Mouse (Mus musculus) forelimb bud, embryonic 11.5 days (tissue): ENCODE measurements at regions not wholly inside any gene's neighbourhood (a gene's known extent, or its start where the extent isn't known, plus 50 kb on each side); places are given as distances from the start of the nearest gene placed in this dataset.
"Not testable (repeated sequence)": the region's sequence is repeated elsewhere in the genome, so short reads cannot be mapped to it uniquely, and the experiment has no call there.

Source experiments
- DNase-seq: peaks from one replicate; pipeline ENCODE4 v3.0.0-alpha.2; 2012; ENCODE audit warnings: low read depth, low spot score

DNA sequence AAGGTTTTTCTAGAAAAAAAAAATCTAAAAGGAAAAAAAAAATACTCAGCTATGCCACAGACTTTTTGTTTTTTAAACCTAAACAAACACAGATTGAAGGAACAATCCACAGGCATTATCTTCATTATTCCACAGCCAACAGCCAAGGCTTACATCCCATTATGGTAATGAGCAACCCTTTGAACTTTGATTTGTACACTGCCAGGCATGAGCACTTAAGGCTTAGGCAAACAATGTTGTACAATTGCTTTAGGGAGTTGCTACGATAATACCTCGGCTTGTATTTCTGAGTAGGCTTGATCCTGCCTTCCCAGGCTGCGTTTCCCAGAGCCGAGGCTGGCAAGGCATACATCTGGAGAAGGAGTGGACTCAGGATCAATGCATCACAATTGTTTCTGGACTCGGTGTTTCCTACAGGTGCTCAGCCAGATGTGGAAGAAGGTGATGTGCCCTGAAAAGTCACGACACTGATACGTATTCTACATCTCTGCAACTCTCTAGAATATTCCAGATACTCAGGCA is 409.0 kb upstream of the Igfbp7 start:
- no peak for DNase-seq

DNA sequence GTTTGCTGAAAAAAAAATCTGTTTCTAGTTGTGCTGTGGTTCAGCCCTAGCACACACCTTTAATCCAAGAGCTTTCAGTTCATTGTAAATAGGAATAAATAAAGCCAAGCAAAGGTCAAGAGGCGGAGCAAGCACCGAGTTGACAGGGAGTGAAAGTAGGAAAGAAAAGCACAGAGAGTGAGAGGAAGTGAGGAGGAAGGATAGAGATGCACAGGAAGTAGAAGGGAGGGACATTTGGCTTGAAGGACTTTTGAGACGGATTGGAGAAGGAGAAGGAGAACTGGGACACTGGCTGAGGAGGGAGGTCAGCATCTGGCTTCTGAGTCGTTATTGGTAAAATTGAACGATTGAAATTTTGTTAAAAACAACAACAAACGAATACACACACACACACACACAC is 402.0 kb upstream of the Igfbp7 start:
- DNase-seq: no peak

DNA sequence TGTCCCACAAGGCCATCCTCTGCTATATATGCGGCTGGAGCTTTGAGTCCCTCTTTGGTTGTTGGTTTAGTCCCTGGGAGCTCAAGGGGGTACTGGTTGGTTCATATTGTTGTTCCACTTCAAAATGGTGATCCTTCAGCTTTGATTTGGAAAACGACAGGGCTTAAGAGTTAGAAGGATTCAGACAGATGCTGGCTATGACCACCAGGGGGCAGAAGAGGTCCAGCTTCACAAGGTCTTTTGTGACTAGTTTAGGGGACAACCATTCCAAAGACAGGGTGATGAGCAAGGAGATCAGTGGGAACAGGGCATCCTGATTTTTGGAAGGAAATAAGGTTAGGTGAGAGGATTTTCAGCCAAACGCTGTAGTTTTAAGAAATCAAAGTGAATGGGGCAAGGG is 399.9 kb upstream of the Igfbp7 start:
- DNase-seq: peak; percentile 78

DNA sequence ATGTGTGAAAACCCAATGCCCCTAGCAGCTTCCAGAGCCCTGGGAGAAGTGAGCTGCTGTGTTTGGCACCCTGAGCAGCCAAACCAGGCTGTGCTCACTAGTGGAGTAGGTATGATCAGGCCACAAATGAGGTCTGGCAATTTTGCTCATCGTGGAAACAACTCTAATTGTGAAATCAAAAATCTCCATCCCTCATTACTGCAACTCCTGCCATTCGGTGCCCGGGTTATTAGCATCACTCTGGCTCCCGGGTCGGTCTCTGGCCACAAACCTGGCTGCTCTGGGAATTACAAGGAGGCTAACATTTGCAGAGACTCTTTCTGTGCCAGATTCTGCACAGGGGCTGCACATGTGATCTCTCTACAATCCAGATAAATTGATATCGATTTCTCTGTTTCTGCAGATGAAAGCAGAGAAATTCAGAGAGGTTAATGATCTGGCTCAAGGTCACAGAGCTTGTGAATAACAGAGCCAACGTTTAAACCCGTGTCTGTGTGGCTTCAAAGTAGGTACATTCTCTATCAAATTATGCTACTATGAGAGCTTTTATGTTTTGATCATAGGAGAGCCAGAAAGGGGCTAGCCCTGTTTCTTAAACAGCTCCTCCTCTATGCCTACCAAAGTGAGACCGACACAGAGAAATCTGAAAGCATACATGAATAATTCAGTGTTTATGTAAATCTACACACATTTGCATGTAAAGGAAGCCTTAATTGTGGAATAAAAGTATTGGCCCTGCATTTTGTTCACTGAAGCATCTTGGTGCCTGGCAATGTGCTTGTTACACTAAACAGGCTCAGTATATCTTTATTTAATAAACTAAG is 398.7 kb upstream of the Igfbp7 start:
- no peak for DNase-seq

DNA sequence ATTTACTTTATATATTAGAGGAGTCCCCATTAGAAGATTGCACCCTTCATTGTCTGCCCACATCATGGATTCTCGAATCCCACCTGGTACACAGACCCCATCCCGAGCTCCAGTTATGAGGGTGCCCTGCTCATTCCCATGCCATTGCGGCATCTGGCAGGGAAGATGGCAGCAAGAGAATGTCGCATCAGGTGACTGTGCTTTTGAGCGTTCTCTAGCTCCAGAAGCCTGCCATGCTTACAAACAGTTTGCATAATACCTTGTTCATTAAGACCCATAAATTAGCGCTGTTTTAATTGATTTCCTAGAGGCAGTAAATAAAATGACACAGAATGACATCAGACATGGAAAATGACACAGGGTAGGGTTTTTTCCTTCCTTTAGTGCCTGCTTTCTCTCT is 398.0 kb upstream of the Igfbp7 start:
- no peak for DNase-seq

DNA sequence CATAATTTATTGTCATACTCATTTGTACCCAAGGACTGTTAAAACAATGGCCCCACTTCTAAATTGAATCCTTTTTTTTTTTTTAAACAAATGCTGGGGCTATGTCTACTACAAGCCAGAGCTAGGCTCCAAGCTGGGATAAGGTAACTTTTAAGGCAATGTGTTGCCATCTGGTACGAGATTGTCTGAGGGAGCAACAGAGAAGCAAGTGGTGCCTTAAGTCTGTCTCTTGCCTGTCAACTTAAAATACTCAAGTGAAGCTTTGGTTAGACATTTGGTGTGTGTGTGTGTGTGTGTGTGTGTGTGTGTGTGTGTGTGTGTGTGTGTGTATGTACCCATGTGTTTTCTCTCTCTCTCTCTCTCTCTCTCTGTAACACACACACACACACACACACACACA is 397.5 kb upstream of the Igfbp7 start:
- DNase-seq: no peak

DNA sequence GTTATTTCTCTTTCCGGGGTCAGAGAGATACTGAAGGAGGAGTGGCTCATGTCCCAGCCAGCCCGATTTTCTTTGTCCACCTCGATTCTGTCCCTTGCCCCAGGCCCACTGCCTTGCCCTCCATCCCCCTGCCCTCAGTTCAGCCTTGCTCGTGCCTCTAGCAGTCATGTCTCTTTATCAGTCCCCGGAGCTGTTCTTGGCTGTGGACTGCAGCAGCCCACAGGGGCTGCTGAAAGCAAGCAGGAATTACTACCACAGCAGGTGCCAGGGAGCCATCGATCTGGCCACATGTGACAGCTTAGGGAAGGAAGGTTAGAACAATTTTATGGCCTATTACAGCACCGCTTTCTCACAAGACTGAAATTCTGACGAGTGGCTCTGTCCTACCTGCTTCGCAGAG is 396.3 kb upstream of the Igfbp7 start:
- DNase-seq: peak; percentile 34

DNA sequence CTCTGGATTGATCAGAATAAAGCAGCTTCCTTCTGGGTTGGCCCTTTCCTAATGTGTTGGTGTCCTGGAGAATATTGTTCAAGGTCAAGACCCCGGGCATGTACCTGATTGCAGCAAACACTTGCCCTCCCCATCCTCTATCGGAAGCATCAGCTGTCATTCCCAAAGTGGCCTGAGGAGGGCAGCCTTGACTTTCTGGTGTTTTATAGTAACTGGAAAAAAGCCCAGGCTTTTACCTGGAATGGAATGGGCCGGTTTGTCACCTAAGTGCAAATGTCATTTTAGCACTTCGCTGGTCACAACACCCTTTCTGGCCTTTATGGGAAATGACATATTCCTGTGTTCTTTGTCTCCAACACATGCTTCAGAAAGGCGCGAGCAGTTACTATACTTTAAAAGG is 395.7 kb upstream of the Igfbp7 start:
- peak; percentile 56 for DNase-seq

DNA sequence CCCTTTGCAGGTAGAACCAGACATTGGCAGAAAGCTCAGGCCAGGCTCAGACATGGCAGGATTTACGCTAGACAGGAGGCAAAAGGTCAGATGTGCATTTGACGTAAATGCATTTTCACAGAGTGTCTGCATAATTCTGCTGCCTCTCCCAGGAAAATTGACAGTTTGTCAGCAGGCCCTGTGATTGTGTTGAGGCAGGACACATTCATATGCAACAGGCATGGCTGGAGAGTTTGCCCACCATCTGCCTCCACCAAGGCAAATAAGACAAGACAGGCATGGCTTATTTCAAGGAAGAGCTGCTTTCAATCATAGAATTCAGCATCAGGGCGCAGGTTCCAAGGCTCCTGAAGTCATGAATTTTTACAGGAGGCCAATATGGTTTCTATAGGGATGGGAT is 389.1 kb upstream of the Igfbp7 start:
- DNase-seq: no peak

DNA sequence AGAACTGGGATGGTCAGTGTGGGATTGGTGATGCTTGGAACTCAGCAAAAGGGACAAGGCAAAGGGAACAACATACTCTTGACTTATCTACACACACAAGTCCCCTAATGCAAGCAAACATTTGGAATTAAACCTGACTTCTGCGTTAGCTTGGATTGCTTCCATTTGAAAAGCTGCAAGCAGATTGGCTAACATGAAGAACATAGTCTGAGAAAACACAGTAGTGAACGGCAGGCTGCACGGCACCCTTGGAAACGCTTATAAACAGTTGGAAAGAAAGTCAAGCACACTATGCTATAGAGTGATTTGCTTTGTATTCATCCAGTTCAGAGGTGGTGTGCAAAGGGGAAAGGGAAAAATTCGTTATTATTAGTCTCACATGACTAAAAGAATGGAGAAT is 387.9 kb upstream of the Igfbp7 start:
- DNase-seq: no peak

DNA sequence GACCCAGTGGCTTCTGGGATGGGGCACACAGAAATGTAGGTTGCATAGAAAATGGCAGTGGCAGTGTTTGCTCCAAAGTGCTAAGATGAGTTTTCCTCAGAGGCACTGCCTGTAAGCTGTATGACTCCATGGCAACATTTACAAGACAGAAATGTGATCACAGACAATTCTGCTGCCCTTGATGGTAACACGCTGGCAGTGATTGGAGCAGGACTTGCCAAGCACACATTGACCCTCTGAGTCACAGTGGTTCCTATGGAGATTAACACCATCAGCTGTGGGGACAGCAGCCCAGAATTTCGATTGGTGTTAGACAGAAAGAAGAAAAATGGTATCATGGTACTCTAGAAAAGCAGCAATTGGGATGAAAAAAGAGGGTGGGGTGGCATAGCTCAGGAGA is 376.1 kb upstream of the Igfbp7 start:
- DNase-seq: no peak

DNA sequence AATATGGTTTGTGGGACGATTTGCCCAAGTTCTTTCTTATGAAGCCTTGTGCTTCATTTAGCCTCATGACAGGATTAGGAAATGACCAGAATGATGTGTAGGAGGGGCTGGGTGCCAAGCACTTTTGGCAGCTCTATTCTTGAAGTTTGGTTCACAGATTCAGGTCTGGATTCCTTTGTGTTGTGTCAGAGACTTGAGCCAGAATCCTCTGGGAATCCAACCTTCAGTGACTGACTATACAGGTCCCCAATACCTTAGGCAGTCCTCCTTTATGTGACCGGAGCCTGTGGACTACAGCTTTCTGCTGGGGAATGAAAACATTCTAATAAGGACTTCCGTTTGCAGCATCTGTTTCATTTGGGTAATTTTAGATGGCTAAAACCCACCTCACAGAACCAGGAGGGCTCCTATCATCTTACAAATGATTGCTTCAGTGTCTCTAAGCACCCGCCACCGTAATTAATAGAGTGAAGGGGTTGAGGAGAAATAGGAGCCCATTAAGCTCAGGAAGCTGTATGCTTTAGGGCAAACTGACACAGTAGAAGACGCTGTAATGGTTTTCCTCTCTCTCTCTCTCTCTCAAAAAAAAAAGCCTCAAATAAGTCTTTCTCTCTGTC is 354.7 kb upstream of the Igfbp7 start:
- DNase-seq: no peak

DNA sequence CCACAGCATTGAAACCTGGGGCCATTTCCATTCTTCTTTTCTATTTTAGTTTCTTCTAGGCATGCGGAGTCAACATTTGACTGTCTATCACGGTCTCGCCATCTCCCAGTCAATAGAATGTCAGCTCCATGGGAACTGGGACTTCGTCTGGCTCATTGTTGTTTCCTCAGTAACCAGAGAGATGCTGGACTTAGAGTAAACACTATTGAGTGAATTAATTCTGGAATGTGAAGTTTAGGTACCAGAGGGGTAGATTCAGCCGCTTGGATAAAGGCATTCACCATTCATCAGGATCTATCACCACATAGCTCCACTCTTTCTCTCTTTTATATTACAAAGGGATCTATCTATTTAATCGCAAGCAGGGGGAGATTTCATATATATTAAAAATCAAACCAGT is 354.2 kb upstream of the Igfbp7 start:
- DNase-seq: no peak

DNA sequence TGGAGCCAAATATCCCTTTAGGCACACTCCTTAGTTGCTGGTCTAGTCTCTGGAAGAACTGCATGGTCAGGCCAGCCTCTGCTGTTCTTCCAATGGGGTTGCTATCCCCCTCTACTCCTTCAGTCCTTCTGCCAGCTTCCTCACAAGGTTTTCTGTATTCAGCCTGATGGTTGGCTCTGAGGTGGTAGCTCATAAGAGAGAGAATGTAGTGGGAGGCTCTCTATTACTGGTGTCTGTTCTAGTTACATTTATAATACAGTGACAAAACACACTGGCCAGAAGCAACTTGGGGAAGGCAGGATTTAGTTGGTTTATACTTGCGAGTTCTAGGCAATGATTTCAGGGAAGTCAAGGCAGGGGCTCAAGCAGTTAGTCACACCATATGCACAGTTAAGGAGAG is 341.1 kb upstream of the Igfbp7 start:
- DNase-seq: no peak

DNA sequence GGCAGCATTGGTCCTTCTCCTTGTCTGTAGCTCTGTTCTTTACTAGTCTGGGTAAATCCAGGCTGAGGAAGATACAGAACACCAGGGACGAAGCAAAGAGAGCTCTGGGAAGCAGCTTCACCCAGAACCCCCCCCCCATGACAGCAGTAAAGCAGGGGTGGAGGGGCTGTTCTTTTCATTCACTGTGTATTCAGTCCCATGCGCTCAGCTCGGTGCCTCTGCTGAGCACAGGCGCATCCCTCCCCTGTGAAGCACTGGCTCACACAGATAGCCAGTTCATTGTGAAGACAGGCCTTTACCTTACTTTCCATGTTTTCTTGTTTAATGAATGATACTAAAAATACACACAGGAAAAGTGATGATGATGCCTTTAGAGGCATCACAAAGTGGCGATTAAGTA is 338.8 kb upstream of the Igfbp7 start:
- DNase-seq: no peak

DNA sequence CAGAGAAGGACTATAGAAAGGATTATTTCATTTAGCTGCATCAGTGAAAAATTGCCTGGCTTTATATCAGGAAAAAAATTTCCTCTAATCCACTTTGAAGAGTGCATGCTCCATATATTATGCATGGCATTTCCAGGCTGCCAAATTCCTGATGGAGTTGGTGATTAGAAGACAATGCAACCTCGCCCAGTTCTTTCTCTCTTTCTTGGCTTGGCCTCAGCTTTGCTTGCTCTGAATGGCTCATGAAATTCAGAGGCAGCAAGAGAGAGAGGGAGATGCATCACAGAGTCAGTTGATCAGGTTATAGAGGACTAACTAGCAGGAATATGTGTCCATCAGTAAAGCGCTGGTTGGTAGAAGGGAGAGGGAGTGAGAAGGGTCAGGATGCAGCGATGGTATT is 335.6 kb upstream of the Igfbp7 start:
- no peak for DNase-seq

DNA sequence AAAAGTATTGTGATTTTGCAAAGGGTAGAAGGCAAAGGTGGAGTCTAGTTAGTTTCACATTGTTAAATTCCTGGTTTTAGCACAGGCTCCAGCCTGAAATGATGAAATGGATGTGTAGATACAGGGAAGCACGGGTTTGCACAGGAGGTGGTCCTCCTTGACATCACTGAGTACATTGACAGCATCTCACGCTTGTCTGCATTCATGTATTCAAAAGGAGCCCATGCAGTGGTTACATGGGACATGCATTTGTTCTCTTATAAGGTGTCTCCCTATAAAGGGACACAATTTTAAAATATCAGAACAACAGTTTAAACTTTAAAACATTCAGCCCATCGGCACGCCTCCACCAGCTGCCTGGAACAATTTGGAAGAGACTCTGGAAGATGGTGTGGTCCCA is 322.4 kb upstream of the Igfbp7 start:
- DNase-seq: not testable (repeated sequence)

DNA sequence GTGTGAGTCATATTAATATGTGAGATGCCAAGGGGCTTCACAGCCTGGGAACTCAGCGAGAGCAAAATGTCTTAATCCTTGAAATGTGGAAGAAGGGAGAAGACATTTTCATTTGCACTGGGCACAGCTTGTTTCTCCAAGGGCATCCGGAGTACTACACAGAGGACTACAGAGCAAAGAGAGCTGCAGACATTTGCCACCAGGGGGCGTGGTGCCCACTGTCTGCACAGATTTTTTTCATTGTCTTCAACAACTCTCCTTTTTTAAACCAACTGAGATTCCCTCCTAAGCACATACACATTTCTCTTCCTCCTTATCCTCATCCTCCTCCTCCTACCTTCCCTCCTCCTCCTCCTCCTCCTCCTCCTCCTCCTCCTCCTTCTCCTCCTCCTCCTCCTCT is 273.8 kb upstream of the Igfbp7 start:
- DNase-seq: no peak

DNA sequence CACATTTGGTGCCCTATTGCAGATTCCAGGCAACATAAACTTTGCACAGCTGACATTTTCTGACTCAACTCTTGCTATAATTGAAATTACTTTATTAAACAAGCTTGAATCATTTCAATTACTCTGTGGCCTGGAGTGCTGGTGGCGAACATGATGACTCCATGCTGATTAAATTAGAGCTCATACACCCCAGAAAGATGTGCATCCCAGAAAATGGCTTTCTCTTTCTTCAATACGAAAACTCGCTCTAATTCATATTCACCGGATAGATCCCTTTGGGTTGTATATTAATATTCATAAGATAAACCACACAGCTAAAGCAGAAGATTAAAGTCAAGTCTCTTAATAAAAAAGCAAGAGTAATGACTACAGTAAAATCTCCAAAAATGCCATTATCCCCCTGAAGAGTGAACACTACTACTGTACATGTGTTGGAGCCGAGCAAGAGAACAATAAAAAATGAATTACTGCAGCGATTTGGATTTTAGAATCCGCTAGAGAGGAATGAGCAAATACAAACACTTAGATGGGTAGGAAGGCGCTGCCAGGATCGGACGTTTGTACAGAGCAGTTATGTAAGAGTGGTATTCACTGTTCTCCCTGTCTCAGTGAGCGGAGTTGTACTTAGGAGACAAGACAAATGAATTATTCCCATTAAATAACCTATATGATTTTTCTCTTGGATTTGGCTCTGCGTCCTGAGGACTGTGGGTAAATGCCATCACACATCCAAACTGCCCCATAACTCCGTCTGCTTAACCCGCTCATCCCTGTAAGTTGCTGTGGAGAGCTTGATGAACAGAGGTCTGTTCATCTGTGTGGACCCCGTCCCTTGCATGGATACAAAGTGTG is 264.5 kb upstream of the Igfbp7 start:
- no peak for DNase-seq

DNA sequence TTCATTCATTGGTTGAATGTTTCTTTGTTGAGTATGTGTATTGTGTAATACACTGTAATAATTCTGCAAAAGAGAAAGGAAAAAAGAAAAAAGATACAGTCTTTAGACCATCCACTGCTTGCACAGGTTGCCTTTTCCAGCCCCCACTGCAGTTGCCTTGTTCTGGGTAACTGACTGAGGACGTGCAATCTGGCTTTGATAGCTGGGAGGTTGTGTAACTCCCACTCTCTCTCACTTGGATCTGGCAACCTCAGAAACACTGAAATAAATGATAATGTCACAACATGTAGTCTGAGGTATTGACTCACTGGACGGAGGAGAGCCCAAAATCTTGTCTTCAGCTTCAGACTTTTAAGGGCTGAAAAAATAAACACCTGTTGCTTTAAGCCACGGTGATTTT is 255.3 kb upstream of the Igfbp7 start:
- no peak for DNase-seq

DNA sequence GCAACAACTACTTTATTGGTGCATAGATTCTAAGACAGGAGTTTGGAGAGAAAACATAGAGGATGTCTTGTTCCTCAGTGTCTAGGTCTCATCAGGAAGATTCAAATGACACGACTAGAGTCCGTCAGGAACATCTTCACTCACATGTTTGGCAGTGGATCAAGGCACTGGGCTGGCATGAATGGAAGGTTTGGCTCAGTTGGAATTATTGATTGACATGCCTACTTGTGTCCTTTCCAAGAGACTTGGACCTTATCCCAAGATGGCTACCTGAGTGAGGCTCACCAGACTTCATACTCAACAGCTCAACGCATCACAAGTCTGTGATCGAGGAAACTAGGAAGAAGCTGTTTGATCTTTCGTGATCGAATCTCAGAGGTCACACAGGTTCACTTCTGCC is 251.2 kb upstream of the Igfbp7 start:
- DNase-seq: no peak

DNA sequence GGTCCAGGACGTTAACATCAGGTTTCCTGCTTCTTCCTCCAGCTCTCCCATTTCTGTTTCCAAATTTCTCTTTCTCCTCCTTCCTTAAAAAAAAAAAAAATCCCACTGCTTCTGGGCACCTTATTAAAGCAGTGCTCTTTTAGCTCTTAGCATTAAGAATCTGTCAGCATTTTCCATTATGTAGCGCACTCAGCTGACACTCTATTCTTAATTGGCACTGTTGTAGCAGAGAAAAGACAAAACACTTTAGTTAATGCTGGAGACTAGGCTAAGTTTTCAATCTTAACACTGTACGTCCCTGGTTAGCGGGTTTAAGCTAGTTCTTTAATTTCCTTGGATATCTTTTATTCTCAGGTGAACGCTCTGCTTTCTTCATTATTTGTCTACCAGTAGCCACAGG is 236.8 kb upstream of the Igfbp7 start:
- DNase-seq: no peak
